Mouse (Mus musculus) adrenal gland, postnatal 14 days (tissue): ENCODE data around the gene Arhgap35. TPM values are rescaled to one million over a fixed set of nuclear protein-coding genes. Genes with fewer than 3 reads are reported as not detected.
"Not testable (repeated sequence)": the region's sequence is repeated elsewhere in the genome, so short reads cannot be mapped to it uniquely, and the experiment has no call there.

Experiments
- DNase-seq: peaks from one replicate; pipeline ENCODE4 v3.0.0; 2021; ENCODE audit warnings: mixed read lengths
- long read RNA-seq, 2 experiments: library from polyadenylated mRNA; stranded (forward); transcript quantifications; one replicate each; pipeline ENCODE4 v2.0.0; 2021
- total RNA-seq: library from RNA; stranded (reverse); gene quantifications from 2 replicates; pipeline ENCODE4 v1.2.3, GENCODE M21; 2021

Arhgap35 gene
- total RNA-seq: 55.2 and 57.6 TPM in 2 replicates
- long read RNA-seq, experiment 1, partial matches to known transcripts: 0 of 22 reads
- long read RNA-seq, experiment 1, other reads (novel, unspliced or antisense): 22 of 22 reads
- long read RNA-seq, experiment 2, partial matches to known transcripts: 0 of 28 reads
- long read RNA-seq, experiment 2, other reads (novel, unspliced or antisense): 28 of 28 reads

DNA sequence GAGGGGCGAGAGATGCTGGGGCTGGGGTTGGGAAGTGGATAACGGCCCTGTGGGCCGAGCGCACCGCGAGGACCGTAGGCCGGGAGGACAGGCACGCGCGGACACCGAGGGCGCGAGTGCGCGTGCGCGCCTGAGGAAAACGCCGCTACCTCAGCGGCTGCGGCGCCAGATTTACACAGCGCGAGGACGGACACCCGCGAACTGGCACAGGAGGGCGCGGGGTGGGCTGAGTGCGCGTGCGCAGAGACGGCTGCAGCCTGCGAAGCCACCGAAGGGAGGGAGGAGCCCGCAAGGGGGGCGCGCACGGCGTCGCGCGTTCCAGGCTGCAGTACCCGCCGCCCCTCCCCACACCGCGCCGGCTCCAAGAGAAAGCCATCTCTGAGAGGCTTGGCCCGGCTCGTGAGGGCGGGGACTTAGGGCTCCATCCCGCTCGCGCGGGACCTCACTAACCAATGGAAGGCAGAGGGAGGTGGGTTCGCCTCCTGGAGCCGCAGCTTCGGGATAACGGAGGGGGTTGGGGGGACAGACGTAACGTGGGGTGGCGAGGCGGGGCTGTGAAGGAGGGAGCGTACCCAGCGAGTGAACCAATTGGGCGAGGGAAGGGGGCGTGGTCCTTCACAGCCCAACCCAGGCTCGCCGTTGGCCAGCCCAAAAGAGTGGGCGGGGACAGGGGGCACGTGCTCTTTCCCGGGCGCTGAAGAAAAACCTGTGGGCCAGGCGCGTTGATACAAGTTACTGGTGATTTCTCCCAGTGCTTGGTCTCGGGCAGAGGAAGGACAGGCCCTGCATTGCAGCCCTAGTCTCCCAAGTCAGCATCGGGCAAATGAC is at the start of gene Arhgap35:
Gene Arhgap35, minus strand, starts transcription at position 106 of the 828 bp plus-strand sequence.
- peak; percentile 100 for DNase-seq

DNA sequence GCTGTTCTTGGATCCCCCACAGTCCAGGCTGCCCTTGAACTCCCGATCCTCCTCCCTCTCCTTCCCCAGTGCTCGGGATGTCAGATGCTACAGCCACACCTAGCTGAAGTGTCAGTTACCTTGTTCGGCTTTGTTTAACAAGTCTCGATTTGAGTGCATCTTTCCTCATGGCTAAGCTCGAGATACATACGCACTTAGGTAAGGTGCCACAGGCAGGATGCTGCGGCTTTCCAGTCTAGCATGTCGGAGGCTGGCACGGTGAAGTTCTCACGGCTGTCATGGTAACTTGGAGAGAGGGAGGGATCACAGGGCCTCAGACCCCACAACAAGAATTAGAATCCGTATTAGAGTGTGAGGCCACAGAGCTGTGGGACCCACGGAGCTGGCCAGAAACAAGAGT is 29.5 kb upstream of the Arhgap35 start:
- no peak for DNase-seq

GRCm38 (mm10) chr7:16643106-16643505 is 28.3 kb upstream of the Arhgap35 start:
- DNase-seq: not testable (repeated sequence)

DNA sequence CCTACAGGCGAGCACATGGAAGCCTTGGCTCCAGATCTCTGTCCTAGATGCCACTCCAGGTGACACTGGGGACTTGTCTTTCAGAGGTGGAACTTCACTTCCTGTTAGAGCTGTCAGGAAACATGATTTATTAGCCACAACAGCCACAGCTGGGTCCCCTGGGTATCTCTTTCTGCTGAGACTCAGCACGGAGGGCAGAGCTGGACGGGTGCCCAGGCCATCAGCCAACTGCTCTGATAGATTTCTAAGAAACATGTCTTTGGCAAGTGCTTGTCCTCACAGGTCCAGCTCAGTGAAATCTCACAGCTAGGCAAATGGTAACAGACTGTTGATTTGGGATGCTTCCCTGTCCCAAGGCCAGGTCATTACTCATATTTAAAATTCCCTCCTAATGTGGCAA is 24.2 kb upstream of the Arhgap35 start:
- DNase-seq: peak; percentile 85

- DNase-seq: no peak
These were observed 20.3 kb upstream of the Arhgap35 start for GRCm38 (mm10) chr7:16635116-16635515.

- DNase-seq: not testable (repeated sequence)
These were observed 19.1 kb upstream of the Arhgap35 start for GRCm38 (mm10) chr7:16633913-16634312.

DNA sequence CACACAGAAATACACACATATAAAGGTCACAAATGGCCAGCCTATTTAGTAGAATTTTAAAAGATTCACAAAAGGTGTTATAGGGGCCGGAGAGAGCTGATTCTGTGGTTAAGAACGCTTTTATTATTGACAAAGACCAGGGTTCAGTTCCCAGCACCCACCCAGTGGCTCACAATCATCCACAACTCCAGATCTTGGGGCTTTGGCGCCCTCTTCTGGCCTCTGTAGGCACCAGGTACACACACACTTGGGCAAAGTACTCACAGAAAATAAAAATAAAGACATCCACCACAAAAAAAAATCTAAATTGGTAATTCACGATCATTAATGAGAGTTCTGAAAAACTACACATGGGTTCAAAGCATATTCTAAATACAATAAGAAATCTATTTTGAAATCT is 17.1 kb upstream of the Arhgap35 start:
- DNase-seq: no peak

- DNase-seq: no peak
These were observed 16.2 kb upstream of the Arhgap35 start for GRCm38 (mm10) chr7:16631025-16631424.

DNA sequence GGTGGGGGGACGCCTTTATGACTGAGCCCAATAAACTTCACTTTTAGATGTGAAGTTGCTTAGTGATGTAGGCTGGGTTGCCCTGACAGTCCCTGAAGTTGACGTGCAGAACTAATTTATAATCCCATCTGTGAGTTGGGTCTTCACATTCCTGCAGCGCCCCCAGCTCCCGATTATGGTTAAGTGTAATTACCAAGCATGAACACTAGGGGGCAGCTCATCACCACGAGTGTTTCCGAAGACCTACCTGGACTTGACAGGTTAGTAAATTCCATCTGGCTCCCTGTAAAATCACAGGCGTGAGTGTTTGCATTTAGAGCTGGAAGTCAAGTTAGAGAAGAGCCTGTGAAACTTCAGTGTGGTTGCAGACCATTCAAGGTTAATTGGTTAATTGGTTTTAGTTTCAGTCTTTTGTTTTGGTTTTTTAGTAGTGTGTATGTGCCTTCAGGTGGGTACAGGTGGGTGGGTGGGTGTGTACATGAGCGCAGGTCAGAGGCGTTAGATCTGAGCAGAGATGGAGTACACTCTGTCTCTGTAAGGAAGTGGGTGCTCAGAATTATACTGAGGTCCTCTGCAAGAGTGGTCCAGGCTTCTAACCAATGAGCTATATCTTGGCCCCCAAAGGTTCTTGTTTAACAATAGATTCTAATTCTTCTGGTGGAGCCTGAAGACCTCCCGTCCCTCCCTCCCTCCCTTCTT is 15.0 kb upstream of the Arhgap35 start:
- DNase-seq: peak; percentile 40

DNA sequence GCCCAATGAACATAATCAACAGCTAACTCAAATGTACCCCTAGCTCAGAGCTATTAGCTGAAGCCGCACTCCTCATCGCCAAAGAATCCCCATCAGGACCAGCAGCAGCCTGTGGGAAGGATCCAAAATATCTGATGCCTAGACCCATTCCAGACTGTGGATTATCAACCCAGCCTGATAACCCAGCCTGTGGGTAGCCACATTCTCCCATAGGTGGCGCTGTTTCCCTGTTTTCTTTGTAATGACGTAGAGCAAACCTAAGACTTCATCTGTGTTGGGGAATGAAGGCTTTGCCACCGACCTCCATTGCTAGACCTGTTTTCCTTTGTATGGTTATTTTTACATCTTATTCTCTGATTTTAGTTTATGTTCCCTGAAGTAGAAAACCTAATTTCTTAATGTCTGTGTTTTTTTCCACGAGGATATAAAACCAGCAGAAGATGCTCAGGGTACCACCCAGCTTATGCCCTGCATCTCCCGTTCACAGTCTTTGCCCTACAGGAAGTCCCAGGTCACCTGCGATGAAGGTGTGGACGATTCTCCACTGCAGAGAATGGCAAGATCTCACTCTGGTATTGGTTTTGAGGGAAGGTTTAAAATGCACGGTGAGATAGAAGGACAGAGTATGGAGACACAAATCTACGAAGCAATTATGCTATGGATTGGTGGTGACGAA is 13.4 kb upstream of the Arhgap35 start:
- peak; percentile 82 for DNase-seq

DNA sequence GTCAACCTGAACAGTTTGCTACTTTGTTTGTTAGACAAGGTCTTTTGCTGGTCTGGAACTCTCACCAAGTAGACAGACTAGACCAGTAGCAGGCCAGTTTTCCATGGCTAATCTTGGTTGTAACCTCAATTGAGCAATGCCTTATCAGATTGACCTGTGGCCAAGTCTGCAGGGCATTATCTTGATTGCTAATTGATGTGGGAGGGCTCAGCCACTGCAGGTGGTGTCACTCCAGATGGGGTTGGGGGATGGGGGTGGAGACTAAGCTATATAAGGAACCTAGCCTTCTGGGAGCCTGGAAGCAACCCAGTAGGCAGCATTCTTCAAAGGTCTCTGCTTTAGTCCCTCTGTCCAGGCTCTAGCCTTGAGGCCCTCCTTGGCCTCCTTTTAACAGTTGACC is 8.9 kb upstream of the Arhgap35 start:
- no peak for DNase-seq

DNA sequence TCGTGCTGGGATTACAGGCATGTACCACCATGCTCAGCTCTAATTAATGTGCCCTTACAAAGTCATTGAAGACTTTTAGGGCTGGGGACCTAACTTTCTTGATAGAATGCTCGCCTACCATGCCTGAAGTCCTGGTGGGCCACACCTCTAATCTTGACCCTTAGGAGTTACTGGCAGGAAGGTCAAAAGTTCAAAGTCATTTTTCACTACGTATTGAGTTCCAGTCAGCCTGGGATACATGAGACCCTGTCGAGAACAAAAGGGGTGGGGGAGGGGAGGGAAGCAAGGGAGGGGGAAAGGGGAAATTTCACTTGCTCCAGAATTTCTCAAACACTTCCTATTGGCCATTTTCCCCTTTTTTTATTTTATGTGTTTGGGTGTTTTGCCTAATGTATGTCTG is 8.3 kb upstream of the Arhgap35 start:
- DNase-seq: no peak

- no peak for DNase-seq
These were observed 6.4 kb upstream of the Arhgap35 start for GRCm38 (mm10) chr7:16621066-16621622.

DNA sequence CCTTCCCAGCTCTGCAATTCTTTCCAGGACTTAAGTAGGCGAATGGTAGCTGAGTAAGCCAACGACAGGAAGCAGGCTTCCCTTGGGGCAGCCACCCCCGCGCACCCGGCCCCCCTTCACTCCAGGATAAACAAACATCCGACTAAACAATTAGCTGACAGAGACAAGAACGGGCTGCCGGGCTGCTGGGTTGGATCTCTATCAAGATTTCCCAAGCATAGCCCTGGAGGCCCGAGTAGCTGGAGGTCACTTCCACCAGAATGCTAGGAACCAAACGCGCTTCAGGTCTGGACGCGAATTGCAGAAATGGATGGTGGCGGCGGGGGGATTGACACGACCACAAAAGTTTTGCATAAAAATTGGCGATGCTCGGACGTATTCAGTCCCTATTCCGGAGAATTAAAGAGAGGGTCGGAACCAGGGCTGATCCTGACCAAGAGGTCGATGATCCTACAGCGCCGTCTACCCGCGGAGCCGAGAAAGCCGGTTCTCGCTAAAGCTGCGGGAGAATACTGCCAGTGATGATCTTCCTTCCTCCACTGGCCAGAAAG is 3.9 kb upstream of the Arhgap35 start:
- peak; percentile 83 for DNase-seq

GRCm38 (mm10) chr7:16617045-16617444 is 2.3 kb upstream of the Arhgap35 start:
- peak; percentile 78 for DNase-seq

DNA sequence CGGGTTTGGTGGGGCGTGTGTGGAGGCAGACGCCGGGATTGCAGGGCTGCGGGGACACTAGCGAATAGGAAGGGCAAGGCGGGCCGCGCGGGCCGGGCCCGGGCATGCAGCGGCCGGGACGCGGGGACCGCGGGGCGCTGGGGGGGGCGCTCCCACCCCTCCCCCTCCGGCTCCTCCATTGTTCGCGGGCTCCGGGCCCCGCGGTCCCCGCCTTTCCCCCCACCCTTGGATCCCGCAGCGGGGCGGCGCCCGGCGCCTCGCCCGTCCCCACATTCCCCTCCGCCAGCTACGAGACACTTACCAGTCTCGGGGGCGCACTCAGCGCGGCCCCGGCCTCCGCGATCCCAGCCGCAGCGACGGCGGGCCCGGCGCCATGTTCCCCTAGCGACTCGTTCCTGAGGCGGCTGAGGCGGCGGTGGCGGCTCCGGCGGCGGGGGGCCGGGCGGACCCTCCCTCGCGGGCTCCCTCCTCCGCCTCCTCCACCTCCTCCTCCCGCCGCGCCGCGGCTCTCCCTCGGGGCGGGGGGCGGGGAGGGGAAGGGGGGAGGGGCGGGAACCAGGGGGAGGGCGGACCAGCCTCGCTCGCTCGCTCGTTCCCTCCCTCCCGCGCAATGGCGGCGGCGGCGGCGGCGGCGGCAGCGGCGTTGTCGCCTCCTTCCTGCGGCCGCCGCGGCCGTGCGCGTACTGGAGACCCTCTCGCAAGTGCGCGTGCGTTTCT is 464 bp downstream of the Arhgap35 start:
- DNase-seq: peak; percentile 80

- DNase-seq: no peak
These were observed 1.2 kb downstream of the Arhgap35 start for GRCm38 (mm10) chr7:16613461-16614170.

DNA sequence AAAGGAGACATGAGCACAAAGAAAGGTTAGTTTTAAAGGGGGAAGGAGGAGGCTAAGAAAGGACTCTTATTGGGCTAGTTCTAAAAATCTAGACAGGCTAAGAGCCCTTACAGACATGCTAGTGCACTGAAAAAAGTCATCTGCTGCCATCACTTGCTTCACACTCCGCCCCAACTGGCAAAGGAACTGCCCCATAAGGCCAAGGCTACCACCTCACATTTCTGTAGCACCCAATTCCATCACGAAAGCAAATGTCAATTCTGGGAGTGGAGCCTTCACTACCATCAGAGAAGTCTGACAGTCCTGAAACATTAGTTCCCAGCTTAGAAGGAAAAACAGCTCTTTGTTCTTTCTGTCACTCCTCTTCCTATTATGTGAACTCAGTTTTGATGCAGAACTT is 4.4 kb downstream of the Arhgap35 start:
- peak; percentile 39 for DNase-seq

DNA sequence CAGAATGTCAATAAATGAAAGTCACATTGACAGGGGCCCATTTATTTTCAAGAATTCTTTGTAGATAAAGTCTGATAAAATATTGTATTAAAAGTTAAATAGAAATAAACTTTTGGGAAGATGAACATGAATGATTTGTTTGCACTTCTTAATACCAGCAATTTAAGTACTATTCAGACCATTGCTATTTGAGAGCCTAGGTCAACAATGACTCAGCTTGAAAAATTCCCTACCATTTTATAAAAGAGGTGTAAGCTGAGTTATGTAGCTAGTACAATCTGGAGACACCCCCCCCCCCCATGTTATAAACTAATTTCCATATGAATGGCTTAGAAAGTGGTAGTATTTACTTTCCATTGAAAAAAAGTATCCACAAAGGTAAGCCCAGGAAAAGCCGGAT is 5.8 kb downstream of the Arhgap35 start:
- no peak for DNase-seq

GRCm38 (mm10) chr7:16608046-16608445 is 6.7 kb downstream of the Arhgap35 start:
- DNase-seq: no peak

DNA sequence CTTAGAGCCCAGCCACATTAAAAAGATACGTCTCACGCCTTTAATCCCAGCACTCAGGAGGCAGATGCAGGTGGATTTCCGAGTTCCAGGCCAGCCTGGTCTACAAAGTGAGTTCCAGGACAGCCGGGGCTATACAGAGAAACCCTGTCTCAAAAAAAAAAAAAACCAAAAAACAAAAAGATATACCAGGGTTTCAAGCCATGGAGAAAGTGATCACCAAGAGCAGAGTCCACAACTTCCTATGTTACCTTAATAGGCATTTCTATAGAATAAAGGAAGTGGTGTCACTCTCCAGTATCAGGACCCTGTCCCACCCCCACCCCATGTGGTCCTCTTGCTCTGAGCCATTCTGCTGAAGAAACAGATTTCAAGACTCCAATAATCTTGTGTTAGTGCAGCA is 8.0 kb downstream of the Arhgap35 start:
- DNase-seq: not testable (repeated sequence)
